Mouse (Mus musculus) limb, embryonic 14.5 days (tissue): ENCODE measurements around the gene Elfn1. TPM values are rescaled to one million over a fixed set of nuclear protein-coding genes. Genes with fewer than 3 reads are reported as not detected.

Source experiments
- ATAC-seq: fragments of 200-750 bp; cut with Nextera tagmentation; 2 replicates; pipeline ENCODE4 v1.8.0; 2017; ENCODE audit warnings: low read depth, moderate number of reproducible peaks, moderate TSS enrichment; ENCODE audit not compliant: low FRiP score
- DNase-seq: peaks from one replicate; pipeline ENCODE4 v3.0.0-alpha.2; 2015; ENCODE audit warnings: low spot score
- H3K27ac ChIP-seq: fragments of 300-500 bp; sonication (generic); replicated peaks from 2 replicates; pipeline ENCODE4 v1.5.1; 2014; ENCODE audit warnings: low read depth, mild to moderate bottlenecking, low read length, moderate library complexity, mixed read lengths
- H3K27me3 ChIP-seq: fragments of 300-500 bp; sonication (generic); 2 replicates; pipeline ENCODE4 v1.6.1; 2014; ENCODE audit warnings: low read length, mixed read lengths; ENCODE audit not compliant: control insufficient read depth, insufficient read depth
- H3K36me3 ChIP-seq: fragments of 300-500 bp; sonication (generic); 2 replicates; pipeline ENCODE4 v1.6.1; 2014; ENCODE audit warnings: mild to moderate bottlenecking, low read length, moderate library complexity, mixed read lengths; ENCODE audit not compliant: control insufficient read depth, insufficient read depth
- H3K4me1 ChIP-seq: fragments of 300-500 bp; sonication (generic); 2 replicates; pipeline ENCODE4 v1.6.1; 2014; ENCODE audit warnings: antibody characterized with exemption, low read length, mixed read lengths; ENCODE audit not compliant: control insufficient read depth, insufficient read depth
- H3K4me2 ChIP-seq: fragments of 300-500 bp; sonication (generic); replicated peaks from 2 replicates; pipeline ENCODE4 v1.6.1; 2014; ENCODE audit warnings: low read depth, mild to moderate bottlenecking, low read length, moderate library complexity; ENCODE audit not compliant: severe bottlenecking
- H3K4me3 ChIP-seq: fragments of 300-500 bp; sonication (generic); replicated peaks from 2 replicates; pipeline ENCODE4 v1.5.1; 2014; ENCODE audit warnings: low read length
- H3K9ac ChIP-seq: fragments of 300-500 bp; sonication (generic); 2 replicates; pipeline ENCODE4 v1.6.1; 2014; ENCODE audit warnings: mild to moderate bottlenecking, low read depth, low read length, moderate library complexity; ENCODE audit not compliant: severe bottlenecking
- H3K9me3 ChIP-seq: fragments of 300-500 bp; sonication (generic); 2 replicates; pipeline ENCODE4 v1.6.1; 2016; ENCODE audit warnings: low read length; ENCODE audit not compliant: control insufficient read depth
- POLR2A ChIP-seq: fragments of 200-500 bp; IDR thresholded peaks from 2 replicates; pipeline ENCODE4 v1.8.0; 2012; ENCODE audit warnings: inconsistent platforms, mild to moderate bottlenecking, moderate library complexity, borderline replicate concordance; ENCODE audit not compliant: insufficient read depth, insufficient read length; ENCODE audit errors: extremely low read depth
- WGBS: fragments of 180-500 bp; shearing (Covaris S2); extraction: QIAGEN DNeasy Blood & Tissue Kit; methylation state at CpG from one replicate; pipeline ENCODE4 v1.1.7; 2014; 5-methylcytosine and 5-hydroxymethylcytosine counted together
- polyA plus RNA-seq, 2 experiments: library from polyadenylated mRNA; depleted of rRNA in 1 of 2; stranded (reverse) in 1 of 2; unstranded in 1 of 2; fragments of >200 nt; fragmentation: Nextera tagmentation in 1 of 2; extraction: Ambion mirVana in 1 of 2; gene quantifications; 2 replicates each; pipeline versions ENCODE4 v1.2.1 to v1.2.3; 2012 to 2014

Gene Elfn1
- polyA plus RNA-seq, 2 experiments, result 0.92 to 3.7 TPM

DNA sequence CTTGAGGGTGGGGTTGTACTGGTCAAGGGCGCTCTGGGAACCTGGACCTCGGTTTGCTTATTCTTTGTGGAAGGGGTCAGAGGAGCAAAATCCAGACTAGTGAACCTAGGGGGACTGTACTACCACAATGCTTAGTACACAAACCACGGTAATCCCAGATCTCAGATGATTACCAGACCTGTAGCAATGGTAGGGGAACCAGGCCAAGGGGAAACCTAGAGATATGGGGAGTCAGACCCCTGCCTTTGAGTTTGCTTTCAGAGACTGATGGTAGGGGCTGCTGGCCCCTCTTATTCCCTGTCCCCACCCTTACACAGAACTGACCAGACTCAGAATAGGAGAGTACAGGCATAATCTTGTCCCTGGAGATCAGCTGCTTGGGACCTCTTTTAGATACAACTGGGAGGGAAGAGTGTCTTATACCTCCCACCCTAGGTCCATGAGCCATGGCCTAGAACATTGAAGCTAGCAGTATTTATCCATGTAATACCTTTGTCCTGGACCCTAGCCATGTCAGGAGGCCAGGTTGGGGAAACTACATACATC lies 3.1 kb downstream of the Elfn1 start:
- DNase-seq (no peak), ATAC-seq (no peak)
- Histone ChIP-seq H3K4me1 (peaks cover 23% of the 10 kb centered on the region; the same call in 1 of the 2 replicates), H3K36me3 (no peaks in the 10 kb centered on the region), H3K4me2 (no peak overlapping the region), H3K27me3 (peaks cover 94% of the 10 kb centered on the region), H3K9me3 (no peaks in the 10 kb centered on the region), H3K27ac (no peak overlapping the region), H3K9ac (no peak overlapping the region), H3K4me3 (no peak overlapping the region)
- WGBS, result 14% methylated on average over 3 of the region's 3 CpGs
- TF ChIP-seq POLR2A, result no peak

DNA sequence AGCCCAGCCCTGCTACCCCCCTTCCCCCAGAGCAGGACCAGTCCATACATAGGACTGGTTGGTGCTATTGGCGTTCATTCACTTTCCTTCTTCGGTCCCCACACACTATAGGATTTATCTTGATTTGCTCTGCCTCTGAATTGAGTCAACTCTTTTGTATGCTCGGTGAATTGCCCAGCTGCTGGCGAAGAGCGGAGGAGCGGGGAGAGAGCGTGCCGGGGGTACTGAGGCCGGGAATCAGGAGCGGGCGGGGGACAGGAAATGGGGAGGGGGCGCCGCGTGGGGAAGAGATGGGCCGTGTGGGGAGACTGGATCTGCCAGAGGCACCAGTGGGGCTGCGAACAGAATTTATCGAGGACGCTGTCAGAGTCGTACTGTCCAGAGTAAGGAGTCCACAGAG lies 3.8 kb downstream of the Elfn1 start:
- Histone ChIP-seq H3K4me3 (peak overlapping the region; percentile 51), H3K4me1 (peaks cover 23% of the 10 kb centered on the region; the same call in 1 of the 2 replicates), H3K27me3 (peaks cover 87% of the 10 kb centered on the region), H3K9me3 (no peaks in the 10 kb centered on the region), H3K4me2 (peak overlapping the region; percentile 96; the same call in 1 of the 2 replicates), H3K27ac (no peak overlapping the region), H3K9ac (peak overlapping the region; percentile 51; the same call in 1 of the 2 replicates), H3K36me3 (no peaks in the 10 kb centered on the region)
- ATAC-seq (no peak), DNase-seq (no peak)
- TF ChIP-seq POLR2A, result no peak
- 4% methylated on average over 18 of the region's 19 CpGs for WGBS

GRCm38 (mm10) chr5:139912121-139912771 lies 4.5 kb downstream of the Elfn1 start:
- ATAC-seq, result no peak

DNA sequence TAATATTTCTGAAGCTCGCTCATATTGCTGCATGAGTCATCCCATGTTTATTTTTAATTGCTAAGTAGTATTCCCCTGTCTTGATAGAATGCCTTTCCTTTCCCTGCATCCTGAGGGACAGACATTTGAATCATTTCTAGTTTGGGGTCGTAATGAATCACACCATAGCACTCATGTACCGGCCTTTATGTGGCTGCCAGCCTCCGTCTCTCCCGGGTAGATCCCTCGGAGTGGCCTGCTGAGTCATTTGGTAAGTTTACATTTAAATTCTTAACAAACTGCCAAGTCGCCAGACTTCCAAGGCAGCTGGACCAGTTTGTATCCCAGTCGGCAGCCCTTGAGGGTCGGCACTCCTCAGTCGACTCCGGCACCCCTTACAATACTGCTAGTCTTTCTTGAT lies 13.9 kb downstream of the Elfn1 start:
- no peaks in the 10 kb centered on the region for H3K36me3 ChIP-seq
- H3K9ac ChIP-seq, result no peak overlapping the region
- no peak overlapping the region for H3K27ac ChIP-seq
- DNase-seq, result no peak
- ATAC-seq, result no peak
- 53% methylated on average over 11 of the region's 11 CpGs for WGBS
- no peak overlapping the region for H3K4me2 ChIP-seq
- peaks cover 4% of the 10 kb centered on the region; the same call in 1 of the 2 replicates for H3K9me3 ChIP-seq
- no peaks in the 10 kb centered on the region for H3K4me1 ChIP-seq
- no peak overlapping the region for H3K4me3 ChIP-seq
- H3K27me3 ChIP-seq, result no peaks in the 10 kb centered on the region
- no peak for TF ChIP-seq POLR2A

More at GRCm38 (mm10) chr5:139912121-139912771, 4.5 kb downstream of the Elfn1 start:
- H3K4me1 ChIP-seq, result peaks cover 23% of the 10 kb centered on the region; the same call in 1 of the 2 replicates
- H3K27ac ChIP-seq, result no peak overlapping the region
- H3K9me3 ChIP-seq, result no peaks in the 10 kb centered on the region
- peak overlapping the region; percentile 51 for H3K4me3 ChIP-seq
- DNase-seq, result no peak
- H3K4me2 ChIP-seq, result peak overlapping the region; percentile 96
- peak overlapping the region; percentile 51 for H3K9ac ChIP-seq
- WGBS, result 1% methylated on average over 14 of the region's 64 CpGs
- no peaks in the 10 kb centered on the region for H3K36me3 ChIP-seq
- peaks cover 80% of the 10 kb centered on the region for H3K27me3 ChIP-seq
- TF ChIP-seq POLR2A, result no peak

DNA sequence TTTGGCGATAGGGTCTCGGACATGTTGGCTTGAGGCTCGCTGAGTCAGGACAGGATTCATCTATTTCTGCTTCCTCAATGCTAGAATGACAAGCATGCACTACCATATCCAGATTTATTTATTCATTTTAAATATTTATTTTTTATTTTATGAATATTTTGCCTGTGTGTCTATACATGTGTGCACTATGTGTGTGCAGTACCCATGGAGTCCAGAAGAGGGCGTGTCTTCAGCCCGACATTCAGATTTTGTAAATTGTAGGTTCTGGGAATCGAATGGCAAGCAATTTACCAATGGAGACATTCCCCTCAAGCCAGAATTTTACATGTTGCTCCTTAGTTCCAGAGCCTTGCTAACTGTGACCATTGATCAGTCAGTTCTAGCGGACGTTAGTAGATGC lies 16.1 kb downstream of the Elfn1 start:
- DNase-seq, result no peak
- whole genome bisulfite sequencing, result 91% methylated on average over 8 of the region's 8 CpGs

More for the DNA sequence above, 16.1 kb downstream of the Elfn1 start:
- Histone ChIP-seq H3K9ac (no peak overlapping the region), H3K4me2 (no peak overlapping the region), H3K9me3 (peaks cover 4% of the 10 kb centered on the region; the same call in 1 of the 2 replicates), H3K27ac (no peak overlapping the region), H3K4me3 (no peak overlapping the region), H3K4me1 (no peaks in the 10 kb centered on the region), H3K36me3 (no peaks in the 10 kb centered on the region), H3K27me3 (no peaks in the 10 kb centered on the region)
- TF ChIP-seq POLR2A, result no peak
- no peak for ATAC-seq
